Mouse (Mus musculus) adrenal gland (tissue): Measurements from ENCODE around the gene Nppb.

Experiments used
- intact Hi-C: fragments of 180-260 bp; cut with DNase I; formaldehyde crosslinking; loops from one replicate; pipeline ENCODE4 v1.15.1; 2025

Gene Nppb

GRCm38 (mm10) chr4:147976237-147976636 is 9.4 kb upstream of the Nppb start:
- intact Hi-C loops = no loop called here

- intact Hi-C loops = no loop called here
Measured at GRCm38 (mm10) chr4:147977726-147978125, 7.9 kb upstream of the Nppb start.

- intact Hi-C loops = no loop called here
Measured at GRCm38 (mm10) chr4:147978391-147978790, 7.2 kb upstream of the Nppb start.

GRCm38 (mm10) chr4:147979441-147979860 is 6.1 kb upstream of the Nppb start:
- intact Hi-C loops = no loop called here

- intact Hi-C loops = no loop called here
Measured at GRCm38 (mm10) chr4:147993571-147994095, 8.0 kb downstream of the Nppb start.

GRCm38 (mm10) chr4:147995311-147995710 is 9.7 kb downstream of the Nppb start:
- intact Hi-C loops = no loop called here

- intact Hi-C loops = no loop called here
Measured at GRCm38 (mm10) chr4:148000202-148000772, 14.7 kb downstream of the Nppb start, which contains the start of gene Nppa. Gene Nppa, plus strand, starts transcription at chr4:148000722.

GRCm38 (mm10) chr4:148001013-148001789 is 15.6 kb downstream of the Nppb start:
- intact Hi-C loops = no loop called here

- intact Hi-C loops = no loop called here
Measured at GRCm38 (mm10) chr4:148001866-148002265, 16.3 kb downstream of the Nppb start.

- intact Hi-C loops = no loop called here
Measured at GRCm38 (mm10) chr4:148004361-148004760, 18.8 kb downstream of the Nppb start.

- intact Hi-C loops = loop anchor here (1.0 to 5.0 kb wide), 2 partner anchors 48 to 49 kb away; no protein-coding TSS in a partner anchor
Measured at GRCm38 (mm10) chr4:148008412-148008811, 22.8 kb downstream of the Nppb start.

- intact Hi-C loops = loop anchor here (5.0 kb wide), 1 partner anchor 48 kb away; no protein-coding TSS in a partner anchor
Measured at GRCm38 (mm10) chr4:148009641-148010040, 24.1 kb downstream of the Nppb start.

GRCm38 (mm10) chr4:148011332-148011731 is 25.7 kb downstream of the Nppb start:
- intact Hi-C loops = no loop called here

- intact Hi-C loops = no loop called here
Measured at GRCm38 (mm10) chr4:148012216-148012615, 26.6 kb downstream of the Nppb start.

- intact Hi-C loops = no loop called here
Measured at GRCm38 (mm10) chr4:148015418-148015817, 29.8 kb downstream of the Nppb start.

GRCm38 (mm10) chr4:148016981-148017380 is 31.4 kb downstream of the Nppb start:
- intact Hi-C loops = no loop called here

- intact Hi-C loops = no loop called here
Measured at GRCm38 (mm10) chr4:148018410-148018809, 32.8 kb downstream of the Nppb start.

GRCm38 (mm10) chr4:148024003-148024402 is 38.4 kb downstream of the Nppb start:
- intact Hi-C loops = no loop called here

- intact Hi-C loops = no loop called here
Measured at GRCm38 (mm10) chr4:148029297-148029696, 43.7 kb downstream of the Nppb start.

- intact Hi-C loops = no loop called here
Measured at GRCm38 (mm10) chr4:148030506-148030905, 44.9 kb downstream of the Nppb start.

- intact Hi-C loops = no loop called here
Measured at GRCm38 (mm10) chr4:148033858-148034410, 48.3 kb downstream of the Nppb start.

GRCm38 (mm10) chr4:148035440-148035839 is 49.9 kb downstream of the Nppb start:
- intact Hi-C loops = no loop called here
